Mouse (Mus musculus): ENCODE measurements around the gene Hsd3b4. TPM values are rescaled to one million over a fixed set of nuclear protein-coding genes. Genes with fewer than 3 reads are reported as not detected.
A peak's percentile ranks its signal among the peaks of the same experiment; 100 is the strongest.
"Not testable (repeated sequence)": the region's sequence is repeated elsewhere in the genome, so short reads cannot be mapped to it uniquely, and the experiment has no call there.

Gene Hsd3b4
- polyA plus RNA-seq, 1 experiment from 2014 or later = not detected

- H3K9ac ChIP-seq (ENCODE audit: low read depth, low read length); H3K36me3 ChIP-seq (ENCODE audit: control insufficient read depth, insufficient read depth, low read length); H3K9me3 ChIP-seq (replicated peaks; ENCODE audit: control insufficient read depth, low read length, poor library complexity, severe bottlenecking); H3K4me1 ChIP-seq (ENCODE audit: control insufficient read depth, insufficient read depth, low read length); H3K4me2 ChIP-seq (ENCODE audit: low read length); H3K4me3 ChIP-seq (ENCODE audit: low read depth, low read length); H3K27me3 ChIP-seq (ENCODE audit: control insufficient read depth, insufficient read depth, low read depth, low read length); H3K27ac ChIP-seq (ENCODE audit: low read length): not testable (repeated sequence)
- no CpG with 5 or more reads among the region's 2 CpGs for WGBS
- peak; percentile 73 for ATAC-seq
Measured at GRCm38 (mm10) chr3:98496762-98497161, 13.6 kb downstream of the Hsd3b4 start.

- not testable (repeated sequence) for H3K9me3 ChIP-seq (replicated peaks; ENCODE audit: control insufficient read depth, low read length, poor library complexity, severe bottlenecking); H3K27ac ChIP-seq (ENCODE audit: low read length); ATAC-seq; H3K4me3 ChIP-seq (ENCODE audit: low read depth, low read length); H3K4me1 ChIP-seq (ENCODE audit: control insufficient read depth, insufficient read depth, low read length); H3K4me2 ChIP-seq (ENCODE audit: low read length); H3K36me3 ChIP-seq (ENCODE audit: control insufficient read depth, insufficient read depth, low read length); H3K27me3 ChIP-seq (ENCODE audit: control insufficient read depth, insufficient read depth, low read depth, low read length); H3K9ac ChIP-seq (ENCODE audit: low read depth, low read length)
Measured at GRCm38 (mm10) chr3:98495055-98495454, 15.3 kb downstream of the Hsd3b4 start.

GRCm38 (mm10) chr3:98494184-98494583 is 16.1 kb downstream of the Hsd3b4 start:
- not testable (repeated sequence) for ATAC-seq

GRCm38 (mm10) chr3:98471499-98471898 is 38.8 kb downstream of the Hsd3b4 start:
- not testable (repeated sequence) for H3K9me3 ChIP-seq (replicated peaks; ENCODE audit: control insufficient read depth, low read length, poor library complexity, severe bottlenecking); H3K4me2 ChIP-seq (ENCODE audit: low read length); H3K27me3 ChIP-seq (ENCODE audit: control insufficient read depth, insufficient read depth, low read depth, low read length); H3K27ac ChIP-seq (ENCODE audit: low read length); H3K4me3 ChIP-seq (ENCODE audit: low read depth, low read length); H3K9ac ChIP-seq (ENCODE audit: low read depth, low read length); H3K36me3 ChIP-seq (ENCODE audit: control insufficient read depth, insufficient read depth, low read length); H3K4me1 ChIP-seq (ENCODE audit: control insufficient read depth, insufficient read depth, low read length); ATAC-seq

More at GRCm38 (mm10) chr3:98494184-98494583, 16.1 kb downstream of the Hsd3b4 start:
- not testable (repeated sequence) for H3K27me3 ChIP-seq (ENCODE audit: control insufficient read depth, insufficient read depth, low read depth, low read length); H3K9me3 ChIP-seq (replicated peaks; ENCODE audit: control insufficient read depth, low read length, poor library complexity, severe bottlenecking); H3K4me1 ChIP-seq (ENCODE audit: control insufficient read depth, insufficient read depth, low read length); H3K4me3 ChIP-seq (ENCODE audit: low read depth, low read length); H3K27ac ChIP-seq (ENCODE audit: low read length); H3K9ac ChIP-seq (ENCODE audit: low read depth, low read length); H3K36me3 ChIP-seq (ENCODE audit: control insufficient read depth, insufficient read depth, low read length); H3K4me2 ChIP-seq (ENCODE audit: low read length)

- no CpG with 5 or more reads among the region's 1 CpGs for WGBS
- not testable (repeated sequence) for H3K27me3 ChIP-seq (ENCODE audit: control insufficient read depth, insufficient read depth, low read depth, low read length); ATAC-seq
Measured at GRCm38 (mm10) chr3:98471057-98471456, 39.3 kb downstream of the Hsd3b4 start.

GRCm38 (mm10) chr3:98469323-98469722 is 41.0 kb downstream of the Hsd3b4 start:
- not testable (repeated sequence) for H3K27ac ChIP-seq (ENCODE audit: low read length)
- no CpG with 5 or more reads among the region's 2 CpGs for WGBS

More at GRCm38 (mm10) chr3:98471057-98471456, 39.3 kb downstream of the Hsd3b4 start:
- not testable (repeated sequence) for H3K4me2 ChIP-seq (ENCODE audit: low read length); H3K9ac ChIP-seq (ENCODE audit: low read depth, low read length); H3K4me3 ChIP-seq (ENCODE audit: low read depth, low read length); H3K36me3 ChIP-seq (ENCODE audit: control insufficient read depth, insufficient read depth, low read length); H3K27ac ChIP-seq (ENCODE audit: low read length); H3K4me1 ChIP-seq (ENCODE audit: control insufficient read depth, insufficient read depth, low read length); H3K9me3 ChIP-seq (replicated peaks; ENCODE audit: control insufficient read depth, low read length, poor library complexity, severe bottlenecking)

GRCm38 (mm10) chr3:98457026-98457425 is 53.3 kb downstream of the Hsd3b4 start, which contains the start of gene Gm4450:
TSS of gene Gm4450 (minus strand) at chr3:98457126.
- H3K9ac ChIP-seq (ENCODE audit: low read depth, low read length); H3K4me2 ChIP-seq (ENCODE audit: low read length); ATAC-seq; H3K4me3 ChIP-seq (ENCODE audit: low read depth, low read length); H3K9me3 ChIP-seq (replicated peaks; ENCODE audit: control insufficient read depth, low read length, poor library complexity, severe bottlenecking); H3K36me3 ChIP-seq (ENCODE audit: control insufficient read depth, insufficient read depth, low read length); H3K27me3 ChIP-seq (ENCODE audit: control insufficient read depth, insufficient read depth, low read depth, low read length); H3K27ac ChIP-seq (ENCODE audit: low read length); H3K4me1 ChIP-seq (ENCODE audit: control insufficient read depth, insufficient read depth, low read length): not testable (repeated sequence)
- WGBS = no CpG with 5 or more reads among the region's 1 CpGs

More at GRCm38 (mm10) chr3:98469323-98469722, 41.0 kb downstream of the Hsd3b4 start:
- not testable (repeated sequence) for H3K4me2 ChIP-seq (ENCODE audit: low read length); H3K9me3 ChIP-seq (replicated peaks; ENCODE audit: control insufficient read depth, low read length, poor library complexity, severe bottlenecking); H3K9ac ChIP-seq (ENCODE audit: low read depth, low read length); H3K4me1 ChIP-seq (ENCODE audit: control insufficient read depth, insufficient read depth, low read length); H3K27me3 ChIP-seq (ENCODE audit: control insufficient read depth, insufficient read depth, low read depth, low read length); H3K4me3 ChIP-seq (ENCODE audit: low read depth, low read length); ATAC-seq; H3K36me3 ChIP-seq (ENCODE audit: control insufficient read depth, insufficient read depth, low read length)

- not testable (repeated sequence) for H3K4me3 ChIP-seq (ENCODE audit: low read depth, low read length); ATAC-seq; H3K27me3 ChIP-seq (ENCODE audit: control insufficient read depth, insufficient read depth, low read depth, low read length); H3K27ac ChIP-seq (ENCODE audit: low read length); H3K4me2 ChIP-seq (ENCODE audit: low read length); H3K36me3 ChIP-seq (ENCODE audit: control insufficient read depth, insufficient read depth, low read length); H3K4me1 ChIP-seq (ENCODE audit: control insufficient read depth, insufficient read depth, low read length); H3K9me3 ChIP-seq (replicated peaks; ENCODE audit: control insufficient read depth, low read length, poor library complexity, severe bottlenecking); H3K9ac ChIP-seq (ENCODE audit: low read depth, low read length)
- 70% methylated on average over 4 of the region's 5 CpGs for WGBS
Measured at GRCm38 (mm10) chr3:98453786-98454185, 56.5 kb downstream of the Hsd3b4 start.

All from midbrain, embryonic 16.5 days (tissue).